Mouse (Mus musculus): ENCODE data around the gene Gm9913. TPM values are rescaled to one million over a fixed set of nuclear protein-coding genes. Genes with fewer than 3 reads are reported as not detected.

The Gm9913 gene
- polyA plus RNA-seq, 1 experiment: not detected

GRCm38 (mm10) chr2:125494291-125494690, 10.6 kb upstream of the Gm9913 start:
- Histone ChIP-seq H3K4me1 (peaks cover 41% of the 10 kb centered on the region), H3K27me3 (replicated peaks) (peaks cover 74% of the 10 kb centered on the region), H3K9me3 (peaks cover 9% of the 10 kb centered on the region), H3K36me3 (replicated peaks; ENCODE audit: low read length) (no peaks in the 10 kb centered on the region), H3K4me3 (replicated peaks) (no peak overlapping the region)
- TF ChIP-seq GATA1 (IDR thresholded peaks at IDR 0.05; ENCODE audit: borderline replicate concordance, low read length): no peak
- TF ChIP-seq FLI1 (IDR thresholded peaks at IDR 0.05; ENCODE audit: low read length): no peak

DNA sequence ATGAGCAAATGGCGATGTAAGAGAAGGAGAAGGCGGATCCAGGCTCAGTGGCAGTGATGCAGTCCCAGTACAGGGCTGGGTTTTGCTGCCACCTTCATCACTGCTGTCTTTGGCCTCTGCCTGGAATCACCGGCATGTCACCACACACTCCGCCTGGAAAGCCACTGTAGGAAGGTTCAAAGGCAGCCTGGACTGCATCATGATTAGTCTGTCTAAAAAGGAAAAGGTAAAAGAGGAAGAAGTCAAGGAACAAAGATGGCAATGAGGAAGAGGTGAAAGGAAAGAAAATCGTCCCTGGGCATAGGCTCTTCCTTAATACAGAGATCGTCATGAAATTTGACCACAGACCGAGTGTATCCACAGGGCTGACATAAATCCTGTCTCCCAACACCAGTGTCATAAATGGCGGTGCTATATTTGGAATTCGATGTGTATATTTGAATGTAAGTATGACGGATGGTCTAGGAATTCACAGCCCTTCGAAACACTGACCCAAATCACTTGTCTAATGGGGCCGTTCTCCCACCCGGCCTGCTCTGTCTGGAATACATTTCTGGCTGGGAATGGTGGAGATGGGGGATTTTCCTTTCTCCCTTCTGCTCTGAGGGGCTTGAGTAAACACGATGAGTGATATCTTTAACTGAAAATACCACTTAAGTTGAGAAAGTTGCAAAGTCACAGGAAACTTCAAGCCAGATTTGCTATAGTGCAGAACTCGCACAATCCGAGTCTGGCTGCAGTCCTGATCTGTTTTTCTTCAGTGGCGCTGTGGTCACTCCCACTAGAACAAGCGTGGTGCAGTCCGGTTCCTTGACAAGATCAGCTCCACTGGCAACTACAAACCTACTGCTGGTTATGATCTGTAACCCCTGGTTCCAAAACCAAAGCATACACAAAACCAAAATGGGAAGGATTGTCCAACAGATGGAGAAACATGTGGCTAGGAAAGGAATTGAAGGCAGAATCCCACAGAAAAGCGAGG, 9.8 kb upstream of the Gm9913 start:
- TF ChIP-seq GATA1 (IDR thresholded peaks at IDR 0.05; ENCODE audit: borderline replicate concordance, low read length) (no peak), FLI1 (IDR thresholded peaks at IDR 0.05; ENCODE audit: low read length) (no peak)
- peaks cover 68% of the 10 kb centered on the region for H3K27me3 ChIP-seq (replicated peaks)
- H3K4me1 ChIP-seq: peaks cover 41% of the 10 kb centered on the region
- H3K4me3 ChIP-seq (replicated peaks): no peak overlapping the region
- peaks cover 9% of the 10 kb centered on the region for H3K9me3 ChIP-seq
- no peaks in the 10 kb centered on the region for H3K36me3 ChIP-seq (replicated peaks; ENCODE audit: low read length)

- Histone ChIP-seq H3K27me3 (replicated peaks) (peaks cover 62% of the 10 kb centered on the region), H3K9me3 (peaks cover 4% of the 10 kb centered on the region), H3K4me3 (replicated peaks) (no peak overlapping the region), H3K4me1 (peaks cover 35% of the 10 kb centered on the region), H3K36me3 (replicated peaks; ENCODE audit: low read length) (no peaks in the 10 kb centered on the region)
- no peak for TF ChIP-seq GATA1 (IDR thresholded peaks at IDR 0.05; ENCODE audit: borderline replicate concordance, low read length)
- no peak for TF ChIP-seq FLI1 (IDR thresholded peaks at IDR 0.05; ENCODE audit: low read length)
Measured at GRCm38 (mm10) chr2:125496696-125497095, 8.2 kb upstream of the Gm9913 start.

DNA sequence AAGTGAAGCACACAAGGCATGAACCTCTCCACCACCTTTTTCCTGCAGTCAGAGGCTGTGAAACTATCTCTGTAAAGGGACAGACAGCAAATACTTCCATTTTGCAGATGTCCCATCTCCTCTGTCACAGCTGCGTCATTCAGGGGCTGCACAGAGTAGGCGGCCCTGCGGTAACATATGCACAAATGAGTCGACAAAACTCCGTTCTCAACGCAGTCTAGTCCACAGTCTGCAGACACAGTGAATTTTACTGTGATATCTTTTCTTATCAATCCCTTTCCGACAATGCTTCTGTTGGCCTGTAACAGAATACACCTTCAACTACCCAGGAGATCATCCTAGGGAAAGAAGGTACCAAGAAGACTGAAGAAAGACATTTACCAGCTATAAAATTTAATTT, 6.7 kb upstream of the Gm9913 start:
- TF ChIP-seq GATA1 (IDR thresholded peaks at IDR 0.05; ENCODE audit: borderline replicate concordance, low read length) (no peak), FLI1 (IDR thresholded peaks at IDR 0.05; ENCODE audit: low read length) (no peak)
- Histone ChIP-seq H3K27me3 (replicated peaks) (peaks cover 66% of the 10 kb centered on the region), H3K4me1 (peaks cover 21% of the 10 kb centered on the region), H3K36me3 (replicated peaks; ENCODE audit: low read length) (no peaks in the 10 kb centered on the region), H3K9me3 (peaks cover 6% of the 10 kb centered on the region), H3K4me3 (replicated peaks) (no peak overlapping the region)

DNA sequence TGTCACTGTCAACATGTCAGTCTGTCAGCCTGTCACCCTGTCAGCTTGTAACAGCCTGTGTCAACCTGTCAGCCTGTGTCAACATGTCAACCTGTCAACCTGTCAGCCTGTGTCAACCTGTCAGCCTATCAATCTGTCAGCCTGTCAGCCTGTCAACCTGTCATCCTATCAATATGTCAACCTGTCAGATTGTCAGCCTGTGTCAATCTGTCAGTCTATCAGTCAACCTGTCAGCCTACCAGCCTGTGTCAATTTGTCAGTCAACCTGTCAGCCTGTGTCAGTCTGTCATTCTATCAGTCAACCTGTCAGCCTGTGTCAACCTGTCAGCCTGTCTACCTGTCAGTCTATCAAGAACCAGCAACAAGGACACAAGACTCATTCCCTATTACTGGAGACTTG, 3.4 kb upstream of the Gm9913 start:
- Histone ChIP-seq H3K4me1 (peaks cover 33% of the 10 kb centered on the region), H3K36me3 (replicated peaks; ENCODE audit: low read length) (no peaks in the 10 kb centered on the region), H3K9me3 (peaks cover 6% of the 10 kb centered on the region), H3K4me3 (replicated peaks) (peak overlapping the region; percentile 71), H3K27me3 (replicated peaks) (peaks cover 65% of the 10 kb centered on the region)
- no peak for TF ChIP-seq FLI1 (IDR thresholded peaks at IDR 0.05; ENCODE audit: low read length)
- no peak for TF ChIP-seq GATA1 (IDR thresholded peaks at IDR 0.05; ENCODE audit: borderline replicate concordance, low read length)

- H3K9me3 ChIP-seq: peaks cover 6% of the 10 kb centered on the region
- peak overlapping the region; percentile 79 for H3K4me3 ChIP-seq (replicated peaks)
- H3K4me1 ChIP-seq: peaks cover 31% of the 10 kb centered on the region
- H3K27me3 ChIP-seq (replicated peaks): peaks cover 87% of the 10 kb centered on the region
- TF ChIP-seq FLI1 (IDR thresholded peaks at IDR 0.05; ENCODE audit: low read length) (no peak), GATA1 (IDR thresholded peaks at IDR 0.05; ENCODE audit: borderline replicate concordance, low read length) (no peak)
- no peaks in the 10 kb centered on the region for H3K36me3 ChIP-seq (replicated peaks; ENCODE audit: low read length)
Measured at GRCm38 (mm10) chr2:125505746-125506315, 942 bp downstream of the Gm9913 start.

GRCm38 (mm10) chr2:125506316-125507054, 1.6 kb downstream of the Gm9913 start:
- TF ChIP-seq GATA1 (IDR thresholded peaks at IDR 0.05; ENCODE audit: borderline replicate concordance, low read length) (no peak), FLI1 (IDR thresholded peaks at IDR 0.05; ENCODE audit: low read length) (no peak)
- peaks cover 30% of the 10 kb centered on the region for H3K4me1 ChIP-seq
- H3K36me3 ChIP-seq (replicated peaks; ENCODE audit: low read length): no peaks in the 10 kb centered on the region
- peak overlapping the region; percentile 79 for H3K4me3 ChIP-seq (replicated peaks)
- peaks cover 4% of the 10 kb centered on the region for H3K9me3 ChIP-seq
- H3K27me3 ChIP-seq (replicated peaks): peaks cover 88% of the 10 kb centered on the region

- Histone ChIP-seq H3K9me3 (no peaks in the 10 kb centered on the region), H3K4me1 (peaks cover 32% of the 10 kb centered on the region), H3K27me3 (replicated peaks) (peaks cover 82% of the 10 kb centered on the region), H3K4me3 (replicated peaks) (peak within 1 kb of the TSS; percentile 72), H3K36me3 (replicated peaks; ENCODE audit: low read length) (no peaks in the 10 kb centered on the region)
- no peak for TF ChIP-seq FLI1 (IDR thresholded peaks at IDR 0.05; ENCODE audit: low read length)
- TF ChIP-seq GATA1 (IDR thresholded peaks at IDR 0.05; ENCODE audit: borderline replicate concordance, low read length): no peak
Measured at GRCm38 (mm10) chr2:125507893-125508292, 3.0 kb downstream of the Gm9913 start, which contains the start of gene Fbn1. Fbn1 (minus strand) TSS chr2:125507993.

DNA sequence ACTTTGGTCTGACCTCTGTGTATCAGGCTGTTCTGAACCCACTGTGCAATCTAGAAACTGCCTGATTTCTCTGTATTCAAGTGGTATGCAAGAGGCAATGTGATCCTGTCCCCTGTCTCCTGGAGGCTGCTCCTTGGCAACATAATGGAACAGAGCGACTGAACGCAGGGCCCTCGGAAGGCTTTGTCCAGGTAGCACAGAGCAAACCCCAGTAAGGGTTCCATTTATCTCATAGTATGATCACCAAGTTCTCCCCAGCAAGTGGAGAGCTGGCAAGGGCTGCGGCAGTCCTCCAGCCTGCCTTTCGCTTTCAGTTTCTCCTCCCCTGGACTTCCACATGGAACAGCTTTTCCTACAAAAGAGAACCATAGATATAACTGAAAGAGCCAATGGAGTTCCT, 3.5 kb downstream of the Gm9913 start:
- H3K4me1 ChIP-seq: peaks cover 35% of the 10 kb centered on the region
- peaks cover 79% of the 10 kb centered on the region for H3K27me3 ChIP-seq (replicated peaks)
- peak overlapping the region; percentile 72 for H3K4me3 ChIP-seq (replicated peaks)
- TF ChIP-seq FLI1 (IDR thresholded peaks at IDR 0.05; ENCODE audit: low read length) (no peak), GATA1 (IDR thresholded peaks at IDR 0.05; ENCODE audit: borderline replicate concordance, low read length) (no peak)
- H3K36me3 ChIP-seq (replicated peaks; ENCODE audit: low read length): no peaks in the 10 kb centered on the region
- no peaks in the 10 kb centered on the region for H3K9me3 ChIP-seq
